Mouse (Mus musculus): ENCODE results near the gene Spin4. TPM values are rescaled to one million over a fixed set of nuclear protein-coding genes. Genes with fewer than 3 reads are reported as not detected.

The Spin4 gene
- polyA plus RNA-seq, 1 experiment from 2014 or later: 3.7 TPM

Other genes starting within 250 kb of the Spin4 start
- gene Arhgef9, start 170.2 kb upstream of the Spin4 start, polyA plus RNA-seq (2014; fragmentation: Nextera tagmentation; extraction: Ambion mirVana): 39.6 and 44.9 TPM in 2 replicates